Comparison of ENCODE assay signal across 12 mouse cellular contexts in the genomic region with DNA sequence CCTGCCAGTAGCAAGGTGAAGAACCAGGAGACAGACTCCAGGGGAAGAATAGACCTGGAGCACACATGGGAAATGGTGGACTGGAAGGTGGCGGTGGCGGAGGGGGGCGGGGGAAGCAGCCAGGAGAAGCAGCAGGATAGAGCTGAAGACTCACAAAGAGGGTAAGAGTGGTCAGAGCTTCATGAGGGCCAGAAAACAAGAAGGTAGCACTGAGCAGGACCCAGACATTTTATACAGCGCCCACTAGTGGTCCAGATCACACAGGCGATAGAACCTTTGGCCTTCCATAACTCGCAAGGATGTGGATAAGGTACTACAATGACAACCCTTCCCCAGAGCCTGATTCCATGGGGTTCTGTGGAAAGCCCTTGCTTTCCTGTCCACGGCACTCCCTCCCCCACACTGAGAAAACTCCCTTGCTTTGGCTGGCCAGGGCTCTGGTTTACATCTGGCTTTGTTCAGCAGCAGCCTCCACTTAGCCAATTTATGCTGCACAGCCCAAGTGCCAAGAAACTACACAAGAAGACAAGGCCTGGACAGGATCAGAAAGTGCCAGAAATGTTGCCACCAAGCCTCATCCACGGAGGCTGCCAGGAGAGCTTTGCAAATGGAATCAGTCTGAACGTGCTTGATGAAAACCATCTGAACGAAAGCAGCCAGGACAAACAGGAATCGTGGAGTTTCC. TPM values are rescaled to one million over a fixed set of nuclear protein-coding genes. Genes with fewer than 3 reads are reported as not detected.
A peak's percentile ranks its signal among the peaks of the same experiment; 100 is the strongest.
DNase-seq lines count a peak whose midpoint lies in the region; ATAC-seq and TF ChIP-seq lines count a peak whose summit lies in the region.
"Had no signal": no experiment of that assay in that cellular context is flagged by ENCODE, and none has a peak within 500 bp of the region (broad histone marks: within the 10 kb centered on the region; RNA-seq: fewer than 3 reads in every experiment).

No protein-coding gene starts in this region.

- H3K4me1 ChIP-seq in kidney, postnatal 0 days (replicated peaks; ENCODE audit: insufficient read depth, low read length): no peaks in the 10 kb centered on the region
- peaks cover 5% of the 10 kb centered on the region; the same call in 1 of the 2 replicates for H3K4me1 ChIP-seq in embryonic facial prominence, embryonic 12.5 days

- no peak for DNase-seq in kidney, postnatal 0 days (ENCODE audit: low spot score)
- no peak for DNase-seq in kidney, adult 8-10 months
- peak; percentile 62 for DNase-seq in heart, postnatal 4 days
- DNase-seq in lung, postnatal 4 days: peak; percentile 36 to 78
- no peak for DNase-seq in T-cell, adult 2 months (ENCODE audit: low spot score)
- no peak for DNase-seq in B cell, adult 2 months
- no peak for DNase-seq in layer of hippocampus, adult 11-12 months (ENCODE audit: low spot score)
- DNase-seq: gastrocnemius, postnatal 36 days; left cerebral cortex, postnatal 4 days; thymus, adult 2 months had no signal

- H3K36me3 ChIP-seq in kidney, postnatal 0 days (ENCODE audit: insufficient read depth, low read length): no peaks in the 10 kb centered on the region
- H3K36me3 ChIP-seq in embryonic facial prominence, embryonic 12.5 days: no peaks in the 10 kb centered on the region

- no peak overlapping the region for H3K9ac ChIP-seq in kidney, postnatal 0 days (ENCODE audit: low read depth, low read length)
- no peak overlapping the region for H3K9ac ChIP-seq in embryonic facial prominence, embryonic 12.5 days

- TF ChIP-seq CTCF in kidney, postnatal 0 days (IDR thresholded peaks at IDR 0.05; ENCODE audit: low read depth): 0 out of 2 replicates have a peak, but pooled peaks have one; percentile 2

- no peaks in the 10 kb centered on the region for H3K9me3 ChIP-seq in kidney, postnatal 0 days (replicated peaks; ENCODE audit: low read length)
- H3K9me3 ChIP-seq in embryonic facial prominence, embryonic 12.5 days: no peaks in the 10 kb centered on the region

- H3K4me2 ChIP-seq in kidney, postnatal 0 days (ENCODE audit: low read length): no peak overlapping the region
- H3K4me2 ChIP-seq in embryonic facial prominence, embryonic 12.5 days (replicated peaks): no peak overlapping the region

- no peaks in the 10 kb centered on the region for H3K27me3 ChIP-seq in kidney, postnatal 0 days (ENCODE audit: insufficient read depth, low read length)
- no peaks in the 10 kb centered on the region for H3K27me3 ChIP-seq in embryonic facial prominence, embryonic 12.5 days

- 71% methylated on average over 11 of the region's 11 CpGs for WGBS in kidney, postnatal 0 days
- 47% methylated on average over 11 of the region's 11 CpGs for WGBS in embryonic facial prominence, embryonic 12.5 days

- no peak overlapping the region for H3K4me3 ChIP-seq in kidney, postnatal 0 days (replicated peaks; ENCODE audit: low read depth, low read length)
- no peak overlapping the region for H3K4me3 ChIP-seq in embryonic facial prominence, embryonic 12.5 days

- H3K27ac ChIP-seq in kidney, postnatal 0 days: no peak overlapping the region
- peak overlapping the region; percentile 52 for H3K27ac ChIP-seq in embryonic facial prominence, embryonic 12.5 days

- no peak for ATAC-seq in kidney, postnatal 0 days (replicated peaks; ENCODE audit: low FRiP score, low read depth)
- ATAC-seq in embryonic facial prominence, embryonic 12.5 days (ENCODE audit: insufficient number of reproducible peaks, insufficient read depth, low FRiP score, low TSS enrichment): peak; percentile 78
- ATAC-seq: CD4-positive, CD25-positive, alpha-beta regulatory T cell, adult 4 months had no signal

RNA-seq across cellular contexts. Expression of a gene that starts 34.1 kb away (rescaled TPM):
- polyA plus RNA-seq in kidney, postnatal 0 days (2015; fragmentation: Nextera tagmentation; extraction: Ambion mirVana): 0.66 and 0.80 TPM in 2 replicates
- 2.0 and 2.5 TPM in 2 replicates for polyA plus RNA-seq in embryonic facial prominence, embryonic 12.5 days (2016; fragmentation: Nextera tagmentation; extraction: Ambion mirVana)
- 10 to 100 TPM; 34.3 to 35.1 TPM for total RNA-seq in heart, postnatal 4 days (2021)

RNA-seq across cellular contexts. Expression of a gene that starts 54.0 kb away (rescaled TPM):
- 8.3 and 9.8 TPM in 2 replicates for polyA plus RNA-seq in kidney, postnatal 0 days (2015; fragmentation: Nextera tagmentation; extraction: Ambion mirVana)
- 7.7 and 9.7 TPM in 2 replicates for polyA plus RNA-seq in embryonic facial prominence, embryonic 12.5 days (2016; fragmentation: Nextera tagmentation; extraction: Ambion mirVana)
- total RNA-seq in heart, postnatal 4 days (2021): 10 to 100 TPM; 32.2 to 33.5 TPM

RNA-seq across cellular contexts. Expression of a gene that starts 54.2 kb away (rescaled TPM):
- polyA plus RNA-seq in kidney, postnatal 0 days (2015; fragmentation: Nextera tagmentation; extraction: Ambion mirVana): 4.9 and 5.8 TPM in 2 replicates
- polyA plus RNA-seq in embryonic facial prominence, embryonic 12.5 days (2016; fragmentation: Nextera tagmentation; extraction: Ambion mirVana): 21.7 and 22.4 TPM in 2 replicates
- 10 to 100 TPM; 11.5 to 15.2 TPM for total RNA-seq in heart, postnatal 4 days (2021)
- polyA plus RNA-seq: CD4-positive, CD25-positive, alpha-beta regulatory T cell, adult 4 months had no signal

Comparison
In these comparisons a context has a peak if more than half of its experiments do, and no peak if none do; other contexts are left out.
1. DNase-seq: peak in heart, postnatal 4 days (single experiment) and lung, postnatal 4 days (2 of 2); none in kidney, postnatal 0 days (single experiment), kidney, adult 8-10 months (0 of 2), T-cell, adult 2 months (single experiment), B cell, adult 2 months (0 of 2) and layer of hippocampus, adult 11-12 months (single experiment).